Mouse (Mus musculus) heart, embryonic 14.5 days (tissue): Measurements from ENCODE around the gene Nfx1. TPM values are rescaled to one million over a fixed set of nuclear protein-coding genes. Genes with fewer than 3 reads are reported as not detected.

Source experiments
- ATAC-seq: fragments of 200-750 bp; cut with Nextera tagmentation; 2 replicates; pipeline ENCODE4 v1.8.0; 2017; ENCODE audit warnings: low read depth, moderate TSS enrichment; ENCODE audit not compliant: insufficient number of reproducible peaks, insufficient read depth, low FRiP score
- H3K27ac ChIP-seq, 2 experiments: fragments of 200-500 bp in 1 of 2; fragments of 300-500 bp in 1 of 2; sonication (generic) in 1 of 2; replicated peaks in 1 of 2; 2 replicates each; pipeline ENCODE4 v1.5.1; 2012 to 2014; ENCODE audit warnings: low read depth in 2 of 2, low read length in 2 of 2, control low read depth in 1 of 2, mild to moderate bottlenecking in 1 of 2, mixed read lengths in 1 of 2; ENCODE audit not compliant: control insufficient read depth in 1 of 2, insufficient read depth in 1 of 2
- H3K27me3 ChIP-seq: fragments of 300-500 bp; sonication (generic); 2 replicates; pipeline ENCODE4 v1.6.1; 2014; ENCODE audit warnings: mild to moderate bottlenecking, low read length, control low read depth; ENCODE audit not compliant: control insufficient read depth, insufficient read depth
- H3K36me3 ChIP-seq: fragments of 300-500 bp; sonication (generic); 2 replicates; pipeline ENCODE4 v1.6.1; 2014; ENCODE audit warnings: mild to moderate bottlenecking, control low read depth, low read length, mixed read lengths; ENCODE audit not compliant: control insufficient read depth, insufficient read depth
- H3K4me1 ChIP-seq, 2 experiments: fragments of 200-500 bp in 1 of 2; fragments of 300-500 bp in 1 of 2; sonication (generic) in 1 of 2; 2 replicates each; pipeline ENCODE4 v1.6.1; 2012 to 2014; ENCODE audit warnings: low read length in 2 of 2, control low read depth in 1 of 2, mixed read lengths in 1 of 2; ENCODE audit not compliant: control insufficient read depth in 2 of 2, insufficient read depth in 2 of 2
- H3K4me2 ChIP-seq: fragments of 300-500 bp; sonication (generic); 2 replicates; pipeline ENCODE4 v1.6.1; 2014; ENCODE audit warnings: mild to moderate bottlenecking, low read length
- H3K4me3 ChIP-seq, 2 experiments: fragments of 200-500 bp in 1 of 2; fragments of 300-500 bp in 1 of 2; sonication (generic) in 1 of 2; 2 replicates each; pipeline ENCODE4 v1.5.1; 2012 to 2014; ENCODE audit warnings: low read length in 2 of 2, mild to moderate bottlenecking in 2 of 2, control low read depth in 1 of 2, low read depth in 1 of 2, moderate library complexity in 1 of 2; ENCODE audit not compliant: control insufficient read depth in 1 of 2, insufficient read depth in 1 of 2
- H3K9ac ChIP-seq: fragments of 300-500 bp; sonication (generic); 2 replicates; pipeline ENCODE4 v1.6.1; 2014; ENCODE audit warnings: mild to moderate bottlenecking, low read length
- H3K9me3 ChIP-seq: fragments of 300-500 bp; sonication (generic); 2 replicates; pipeline ENCODE4 v1.6.1; 2016; ENCODE audit warnings: low read length, control low read depth; ENCODE audit not compliant: control insufficient read depth
- WGBS: fragments of 180-500 bp; shearing (Covaris S2); extraction: QIAGEN DNeasy Blood & Tissue Kit; methylation state at CpG from one replicate; pipeline ENCODE4 v1.1.7; 2014; 5-methylcytosine and 5-hydroxymethylcytosine counted together
- polyA plus RNA-seq: library from polyadenylated mRNA; unstranded; fragments of >200 nt; fragmentation: Nextera tagmentation; extraction: Ambion mirVana; gene quantifications from 2 replicates; pipeline ENCODE4 v1.2.1, GENCODE M21; 2014

Nfx1 gene
- polyA plus RNA-seq, 1 experiment from 2014 or later: 56.1 TPM

DNA sequence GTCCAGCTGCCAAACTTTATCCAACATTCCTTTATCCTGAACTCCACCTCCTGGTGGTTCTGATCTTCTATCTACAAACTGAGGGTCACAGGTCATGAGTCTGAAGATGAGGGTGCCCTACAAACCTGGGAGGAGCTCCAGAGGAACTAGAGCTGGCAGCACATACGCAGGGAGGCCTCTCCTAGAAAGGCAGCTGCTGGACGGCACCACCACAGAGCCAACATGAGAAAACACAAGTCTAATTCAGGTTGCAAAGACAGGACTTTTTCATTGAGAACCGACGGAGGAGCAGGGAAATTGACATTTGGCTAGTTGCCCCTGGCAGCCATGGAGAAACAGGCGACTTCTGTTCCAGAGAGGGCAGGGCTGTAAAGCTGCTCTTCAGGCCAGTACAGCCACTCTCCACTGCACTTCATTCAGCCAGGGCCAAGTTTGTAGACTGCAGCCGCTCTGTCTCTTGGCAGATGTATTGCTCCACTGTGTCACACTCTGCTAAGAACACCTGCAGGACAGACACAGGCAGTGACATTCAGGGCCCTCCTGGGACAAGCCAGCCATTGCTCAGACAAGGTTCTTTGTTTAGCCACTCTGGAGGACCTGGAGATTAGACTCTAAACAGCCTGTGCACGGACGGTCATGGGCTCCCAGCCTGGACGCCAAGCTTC is 34.4 kb upstream of the Nfx1 start:
- H3K27ac ChIP-seq: no peak overlapping the region
- H3K4me3 ChIP-seq: no peak overlapping the region
- no peak overlapping the region for H3K4me2 ChIP-seq
- no peak overlapping the region for H3K9ac ChIP-seq
- 87% methylated on average over 9 of the region's 9 CpGs for WGBS
- H3K4me1 ChIP-seq: no peaks in the 10 kb centered on the region
- peaks cover 8% of the 10 kb centered on the region for H3K9me3 ChIP-seq
- ATAC-seq: no peak
- H3K36me3 ChIP-seq: peaks cover 89% of the 10 kb centered on the region
- no peaks in the 10 kb centered on the region for H3K27me3 ChIP-seq

- Histone ChIP-seq H3K4me3 (no peak overlapping the region), H3K27me3 (no peaks in the 10 kb centered on the region), H3K4me1 (no peaks in the 10 kb centered on the region), H3K4me2 (no peak overlapping the region), H3K27ac (no peak overlapping the region), H3K36me3 (peaks cover 96% of the 10 kb centered on the region), H3K9ac (no peak overlapping the region), H3K9me3 (peaks cover 8% of the 10 kb centered on the region)
- WGBS: 93% methylated on average over 5 of the region's 5 CpGs
- ATAC-seq: no peak
Measured at GRCm38 (mm10) chr4:40938793-40939192, 31.9 kb upstream of the Nfx1 start.

DNA sequence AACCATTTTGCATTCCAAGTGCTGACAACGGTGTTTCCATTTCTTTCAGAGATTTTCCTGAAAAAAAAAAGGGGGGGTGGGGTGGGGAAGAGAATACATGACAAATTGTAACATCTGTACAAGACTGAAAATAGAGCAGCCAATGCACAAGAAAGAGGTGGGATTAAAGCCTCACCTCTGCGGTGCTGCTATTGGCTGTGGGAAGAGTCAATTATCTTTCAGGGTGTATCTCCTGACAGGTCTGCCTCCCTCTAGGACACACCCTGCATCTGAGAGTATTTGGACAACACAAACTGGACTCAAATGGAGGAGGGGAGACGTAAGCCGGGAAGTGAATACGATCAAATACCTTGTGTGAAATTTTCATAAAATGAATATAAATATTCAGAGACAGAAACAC is 27.1 kb upstream of the Nfx1 start:
- peaks cover 75% of the 10 kb centered on the region for H3K36me3 ChIP-seq
- H3K9me3 ChIP-seq: peaks cover 8% of the 10 kb centered on the region
- H3K27me3 ChIP-seq: no peaks in the 10 kb centered on the region
- H3K4me2 ChIP-seq: no peak overlapping the region
- no peak overlapping the region for H3K27ac ChIP-seq
- peaks cover 2 to 14% of the 10 kb centered on the region in 2 experiments; a peak in 3 of 4 replicates for H3K4me1 ChIP-seq
- H3K4me3 ChIP-seq: no peak overlapping the region
- no peak for ATAC-seq
- 97% methylated on average over 5 of the region's 5 CpGs for WGBS
- H3K9ac ChIP-seq: no peak overlapping the region

- no peaks in the 10 kb centered on the region for H3K27me3 ChIP-seq
- WGBS: 81% methylated on average over 7 of the region's 7 CpGs
- ATAC-seq: no peak
- H3K4me1 ChIP-seq: peaks cover 2 to 24% of the 10 kb centered on the region in 2 experiments; a peak in 3 of 4 replicates
- peak overlapping the region; percentile 69 to 87; a peak in 3 of 4 replicates for H3K4me3 ChIP-seq
- H3K36me3 ChIP-seq: peaks cover 63% of the 10 kb centered on the region
- H3K4me2 ChIP-seq: peak overlapping the region; percentile 82
- H3K27ac ChIP-seq: no peak overlapping the region
- H3K9me3 ChIP-seq: no peaks in the 10 kb centered on the region
- H3K9ac ChIP-seq: peak overlapping the region; percentile 93
Measured at GRCm38 (mm10) chr4:40946516-40947121, 24.1 kb upstream of the Nfx1 start.

DNA sequence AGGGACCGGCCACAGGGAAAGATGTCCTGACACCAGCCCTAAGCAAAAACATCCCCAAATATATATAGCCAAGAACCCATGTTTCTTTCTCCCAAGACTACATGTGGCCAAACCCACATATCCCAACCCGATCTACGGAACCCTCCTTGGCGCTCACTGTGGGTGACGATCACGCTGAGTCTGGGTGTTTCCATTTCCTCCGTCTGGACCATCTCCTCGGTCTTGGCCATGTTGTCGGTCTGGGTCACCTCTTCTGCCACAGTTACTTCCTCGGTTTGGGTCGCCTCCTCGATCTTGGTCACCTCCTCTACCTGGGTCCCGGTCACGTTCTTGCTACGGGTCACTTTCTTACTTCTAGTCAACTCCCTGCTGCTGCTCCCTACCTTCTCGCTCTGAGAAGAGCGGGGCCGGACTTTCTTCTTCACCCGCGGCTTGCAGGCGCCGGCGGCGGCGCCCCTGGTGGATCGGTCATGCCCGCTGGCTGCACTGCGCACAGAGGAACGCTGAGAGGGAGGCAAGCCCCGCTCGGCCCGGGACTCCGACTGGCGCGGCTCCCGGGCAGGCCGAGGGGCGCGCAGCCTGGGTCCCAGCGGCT is 23.0 kb upstream of the Nfx1 start:
- Histone ChIP-seq H3K4me3 (peak overlapping the region; percentile 69 to 87), H3K9me3 (no peaks in the 10 kb centered on the region), H3K9ac (peak overlapping the region; percentile 93), H3K36me3 (peaks cover 58% of the 10 kb centered on the region), H3K4me1 (peaks cover 2 to 24% of the 10 kb centered on the region in 2 experiments; a peak in 3 of 4 replicates), H3K4me2 (peak overlapping the region; percentile 82), H3K27me3 (no peaks in the 10 kb centered on the region), H3K27ac (peak overlapping the region; percentile 73 to 89)
- under 1% methylated on average over 40 of the region's 40 CpGs for WGBS
- peak; percentile 19; the same call in 1 of the 2 replicates for ATAC-seq

DNA sequence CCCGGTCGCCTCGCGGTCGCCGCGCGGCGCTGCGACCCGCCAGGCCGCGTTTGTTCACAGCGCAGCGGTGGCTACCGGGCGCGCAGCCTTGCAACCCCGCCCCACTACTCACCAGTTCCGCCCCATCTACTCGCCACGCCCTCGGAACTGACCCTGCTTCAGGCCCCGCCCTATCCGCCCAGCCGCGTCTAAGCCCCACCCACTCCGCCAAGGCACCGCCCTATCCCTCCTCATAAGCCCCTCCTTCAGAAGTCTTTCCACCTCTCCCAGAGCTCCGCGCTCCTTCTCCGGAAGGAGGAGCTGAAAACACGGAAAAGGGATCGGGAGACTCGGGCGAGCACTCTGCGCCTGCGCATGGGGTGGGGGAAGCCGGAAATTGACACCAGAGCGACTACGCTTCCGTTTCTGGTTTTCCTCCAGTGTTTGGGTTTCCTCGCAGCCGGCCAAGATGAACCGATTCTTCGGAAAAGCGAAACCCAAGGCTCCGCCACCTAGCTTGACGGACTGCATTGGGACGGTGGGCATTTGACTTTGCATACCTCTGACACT is 22.5 kb upstream of the Nfx1 start, which contains the start of the genes Bag1 and Chmp5:
TSS of gene Bag1 (minus strand) at position 135 of the 549 bp plus-strand sequence.
TSS of gene Chmp5 (plus strand) at position 248 of the 549 bp plus-strand sequence.
- peak within 1 kb of the TSS; percentile 74 to 87 for H3K4me3 ChIP-seq
- peak; percentile 99 for ATAC-seq
- under 1% methylated on average over 50 of the region's 50 CpGs for WGBS
- peak within 1 kb of the TSS; percentile 90 for H3K4me2 ChIP-seq
- H3K9me3 ChIP-seq: no peaks in the 10 kb centered on the region
- peak within 1 kb of the TSS; percentile 93 for H3K9ac ChIP-seq
- no peaks in the 10 kb centered on the region for H3K27me3 ChIP-seq
- peak within 1 kb of the TSS; percentile 73 to 89 for H3K27ac ChIP-seq
- H3K4me1 ChIP-seq: peaks cover 2 to 24% of the 10 kb centered on the region in 2 experiments; a peak in 3 of 4 replicates
- H3K36me3 ChIP-seq: peaks cover 58% of the 10 kb centered on the region

DNA sequence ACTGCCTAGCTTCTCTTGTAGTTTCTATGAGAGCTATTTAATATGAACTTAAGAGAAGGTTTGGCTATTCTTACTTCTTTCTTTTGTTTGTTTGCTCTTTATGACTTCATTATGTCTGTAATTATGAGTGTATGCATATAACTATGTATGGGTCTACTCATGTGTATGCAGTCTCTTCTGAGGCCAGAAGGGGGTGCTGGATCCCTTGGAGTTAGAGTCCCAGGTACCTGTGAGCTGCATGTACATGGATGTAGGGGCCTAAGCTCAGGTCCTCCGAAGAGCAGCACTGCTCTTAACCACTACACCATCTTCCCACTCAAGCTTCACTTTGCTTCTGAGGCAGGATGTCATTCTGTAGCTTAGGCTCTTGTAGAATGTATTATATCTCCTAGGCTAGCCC is 17.2 kb upstream of the Nfx1 start:
- Histone ChIP-seq H3K4me3 (no peak overlapping the region), H3K9me3 (no peaks in the 10 kb centered on the region), H3K4me2 (no peak overlapping the region), H3K27me3 (no peaks in the 10 kb centered on the region), H3K27ac (no peak overlapping the region), H3K4me1 (peaks cover 0 to 10% of the 10 kb centered on the region in 2 experiments; a peak in 3 of 4 replicates), H3K9ac (no peak overlapping the region), H3K36me3 (peaks cover 76% of the 10 kb centered on the region)
- no peak for ATAC-seq
- WGBS: 89% methylated on average over 1 of the region's 1 CpGs
